Mouse (Mus musculus) T-helper 2 cell (primary cell): ENCODE measurements around the gene Rubcn.

ENCODE experiments used
- in situ Hi-C: fragments of 300-600 bp; cut with MboI, MseI; formaldehyde crosslinking; loops from one replicate; pipeline ENCODE4 v1.15.1; 2025; ENCODE audit warnings: high pct_unique_total_duplicates

Gene Rubcn

DNA sequence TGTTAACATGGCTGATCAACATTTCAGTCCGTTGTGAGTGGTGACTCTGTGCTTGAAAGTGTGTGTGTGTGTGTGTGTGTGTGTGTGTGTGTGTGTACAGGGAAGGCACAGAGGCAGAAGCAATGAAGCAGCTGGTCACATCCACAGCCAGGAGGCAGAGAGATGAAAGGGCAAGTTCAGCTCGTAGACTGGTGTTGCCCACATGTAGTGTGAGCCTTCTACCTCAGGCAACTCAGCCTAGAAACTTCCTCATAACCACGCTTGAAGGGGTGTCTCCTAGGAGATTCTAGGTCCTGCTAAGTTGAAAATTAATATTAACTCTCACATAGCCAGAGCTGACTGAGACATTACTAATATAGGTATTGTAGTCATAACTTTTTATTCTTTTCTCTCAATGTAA, 4.2 kb downstream of the Rubcn start:
- in situ Hi-C loops: no loop called here

- in situ Hi-C loops: no loop called here
Observed at GRCm38 (mm10) chr16:32870231-32870630, 7.3 kb downstream of the Rubcn start.

DNA sequence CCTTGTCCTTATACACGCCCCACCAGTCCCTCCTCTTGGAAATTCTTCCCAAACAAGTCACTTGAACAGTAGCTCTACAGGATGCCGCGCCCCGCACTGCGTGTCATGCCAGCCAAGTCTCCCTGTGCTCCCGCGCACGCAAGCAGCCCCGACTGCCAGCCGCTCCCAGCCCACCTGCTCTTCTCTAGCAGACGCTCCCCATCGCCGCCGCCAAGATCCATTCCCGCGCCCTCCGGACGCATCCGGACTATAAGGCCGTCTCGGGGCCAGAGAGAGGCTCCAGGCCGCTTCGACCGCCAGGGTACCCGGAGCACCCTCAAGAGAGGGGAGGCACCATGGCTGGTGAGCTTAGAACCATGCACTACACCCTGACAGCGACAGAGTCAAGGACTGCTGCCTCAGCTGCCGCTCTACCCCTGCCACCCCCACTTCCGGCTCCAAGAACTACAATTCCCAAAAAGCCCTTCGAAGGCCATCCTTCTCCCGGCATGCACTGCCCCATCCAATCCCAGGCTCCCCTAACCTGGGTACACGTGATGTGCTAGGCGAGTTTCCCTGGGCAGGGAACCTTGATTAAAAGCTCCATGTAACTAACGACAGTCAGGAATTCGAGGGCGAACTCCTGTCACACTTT, 9.5 kb downstream of the Rubcn start:
- in situ Hi-C loops: no loop called here

- in situ Hi-C loops: no loop called here
Observed at GRCm38 (mm10) chr16:32866713-32867112, 10.9 kb downstream of the Rubcn start.

GRCm38 (mm10) chr16:32865401-32865800, 12.2 kb downstream of the Rubcn start:
- in situ Hi-C loops: no loop called here

- in situ Hi-C loops: no loop called here
Observed at GRCm38 (mm10) chr16:32861813-32862385, 15.7 kb downstream of the Rubcn start.

DNA sequence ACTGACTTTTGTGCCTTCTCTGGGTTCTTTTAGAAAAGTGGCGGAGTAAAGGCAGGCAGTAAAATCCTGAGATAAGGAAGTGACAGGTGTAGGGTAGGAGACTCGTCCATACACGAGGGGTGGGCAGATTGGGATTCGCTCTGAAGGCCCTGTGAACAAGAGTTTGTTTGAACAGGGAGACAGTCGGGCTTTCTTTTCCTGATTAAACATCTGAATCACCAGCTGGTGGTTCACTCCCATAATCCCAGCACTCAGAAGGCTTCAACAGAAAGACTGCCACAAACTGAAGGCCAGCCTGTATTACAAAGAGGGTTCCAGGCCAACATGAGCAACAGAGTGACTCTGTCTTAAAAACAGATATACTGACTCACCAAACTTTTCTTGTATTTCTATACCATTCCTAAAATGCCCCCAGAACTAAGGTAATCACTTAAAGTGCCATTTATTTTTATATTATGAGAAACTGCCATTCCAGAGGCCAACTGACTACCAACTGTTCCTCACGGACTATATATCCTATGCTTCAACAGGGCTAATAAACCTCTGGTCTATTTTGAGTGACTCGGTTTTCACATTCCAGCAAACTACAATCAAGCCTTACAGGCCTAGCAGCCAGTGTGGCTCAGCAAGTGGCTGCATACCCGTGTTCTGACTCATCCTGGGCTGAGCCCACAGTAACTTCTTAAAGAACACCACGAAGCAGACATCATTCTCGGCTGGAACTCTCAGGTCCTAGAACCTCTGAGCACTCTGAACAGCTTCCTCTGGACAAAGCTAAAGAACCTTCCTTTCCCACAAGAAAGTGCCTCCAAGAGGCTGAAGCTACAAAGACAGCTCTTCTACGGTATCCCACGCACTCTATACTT, 18.6 kb downstream of the Rubcn start:
- in situ Hi-C loops: no loop called here

- in situ Hi-C loops: no loop called here
Observed at GRCm38 (mm10) chr16:32858356-32858755, 19.2 kb downstream of the Rubcn start.

- in situ Hi-C loops: no loop called here
Observed at GRCm38 (mm10) chr16:32856751-32857150, 20.8 kb downstream of the Rubcn start.

- in situ Hi-C loops: no loop called here
Observed at GRCm38 (mm10) chr16:32854050-32854571, 23.5 kb downstream of the Rubcn start.

GRCm38 (mm10) chr16:32853492-32854049, 24.0 kb downstream of the Rubcn start:
- in situ Hi-C loops: no loop called here

- in situ Hi-C loops: no loop called here
Observed at GRCm38 (mm10) chr16:32849042-32849830, 28.3 kb downstream of the Rubcn start.

- in situ Hi-C loops: no loop called here
Observed at GRCm38 (mm10) chr16:32847103-32847502, 30.5 kb downstream of the Rubcn start.

- in situ Hi-C loops: no loop called here
Observed at GRCm38 (mm10) chr16:32831501-32831900, 46.1 kb downstream of the Rubcn start.

DNA sequence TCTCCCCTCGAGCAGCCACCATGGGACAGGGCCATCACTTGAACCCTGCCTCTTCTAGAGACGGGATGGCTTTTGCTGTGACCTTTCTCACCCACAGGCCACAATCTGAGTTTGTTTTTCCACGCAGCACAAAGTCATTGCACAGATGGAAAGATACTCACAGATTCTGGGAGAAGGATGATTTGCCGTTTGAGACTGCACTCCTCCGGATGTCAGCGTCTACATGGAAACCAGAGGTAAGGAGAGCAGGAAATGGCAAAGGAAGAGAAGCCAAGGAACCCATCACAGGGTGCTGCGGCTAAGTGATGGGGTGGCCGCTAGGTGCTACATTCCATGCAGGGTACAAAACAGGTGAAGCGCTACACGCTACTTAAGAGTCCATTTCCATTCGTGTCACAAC, 48.5 kb downstream of the Rubcn start:
- in situ Hi-C loops: no loop called here

DNA sequence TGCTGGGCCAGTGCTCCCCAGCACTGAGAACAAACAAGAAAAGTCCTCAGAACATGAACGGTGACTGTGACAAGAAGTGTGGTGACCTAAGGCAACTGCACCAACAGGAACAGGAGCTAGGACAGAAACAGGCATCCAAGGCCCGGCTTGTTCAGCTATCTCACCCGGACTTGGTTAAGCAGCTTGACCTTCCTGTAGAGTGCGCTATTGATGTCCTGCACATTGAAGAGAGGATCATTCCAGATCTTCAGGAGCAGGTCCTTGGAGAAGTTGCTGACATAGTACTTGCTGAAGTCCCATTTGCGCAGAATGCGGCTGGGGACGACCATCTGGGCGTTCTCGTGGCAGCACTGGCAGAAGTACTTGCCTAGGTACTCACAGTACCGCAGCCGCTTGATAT, 51.0 kb downstream of the Rubcn start:
- in situ Hi-C loops: no loop called here

DNA sequence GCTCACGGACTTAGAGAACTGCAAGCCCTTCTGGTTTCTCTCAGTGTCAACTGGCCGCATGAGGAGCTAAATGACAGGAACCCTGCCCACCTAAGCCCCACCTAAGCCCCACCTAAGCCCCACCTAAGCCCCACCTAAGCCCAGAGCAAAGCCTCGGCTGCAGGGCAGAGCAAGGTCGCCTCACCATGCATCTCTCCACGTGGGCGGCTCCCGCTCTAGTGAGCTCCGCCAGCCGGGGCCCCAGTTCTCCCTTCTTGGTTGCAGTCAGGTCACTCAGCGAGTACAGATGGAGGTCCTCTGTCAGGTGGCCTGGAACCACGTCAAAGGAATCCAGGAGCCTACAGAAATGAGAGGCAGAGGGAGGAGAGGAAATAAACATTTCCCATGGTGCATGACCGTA, 52.2 kb downstream of the Rubcn start:
- in situ Hi-C loops: no loop called here

GRCm38 (mm10) chr16:32824061-32824460, 53.5 kb downstream of the Rubcn start:
- in situ Hi-C loops: no loop called here

- in situ Hi-C loops: no loop called here
Observed at GRCm38 (mm10) chr16:32823487-32823886, 54.1 kb downstream of the Rubcn start.

- in situ Hi-C loops: no loop called here
Observed at GRCm38 (mm10) chr16:32822881-32823280, 54.7 kb downstream of the Rubcn start.

DNA sequence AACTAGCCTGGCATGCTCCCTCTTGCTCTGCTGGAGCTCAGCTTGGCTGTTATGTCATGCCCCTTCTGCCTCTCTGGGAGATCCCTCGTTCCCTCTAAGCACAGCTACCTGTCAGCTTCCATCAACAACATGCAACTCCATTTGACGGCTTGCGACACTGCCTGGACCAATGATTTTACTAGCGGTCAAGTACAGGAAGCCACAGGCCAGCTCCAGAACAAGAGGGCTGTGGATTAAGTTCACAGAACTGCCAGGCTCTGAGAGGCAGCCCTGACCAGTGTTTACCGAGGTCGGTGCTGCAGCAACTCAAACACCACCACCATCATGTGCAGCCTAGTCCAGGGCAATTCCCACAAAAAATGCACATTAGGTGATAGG, 55.1 kb downstream of the Rubcn start:
- in situ Hi-C loops: no loop called here
